Mouse (Mus musculus) frontal cortex, postnatal 10 days (tissue): Measurements from ENCODE around the gene Ksr2.

ENCODE experiments used
- DNase-seq, 2 experiments: peaks; one replicate each; pipeline ENCODE4 v3.0.0; 2022; ENCODE audit warnings: low spot score in 2 of 2, mixed read lengths in 1 of 2

Ksr2 gene

GRCm38 (mm10) chr5:117482013-117482412, 68.2 kb downstream of the Ksr2 start:
- DNase-seq, result no peak

GRCm38 (mm10) chr5:117485411-117485810, 71.6 kb downstream of the Ksr2 start:
- no peak for DNase-seq

GRCm38 (mm10) chr5:117486092-117486491, 72.3 kb downstream of the Ksr2 start:
- no peak for DNase-seq

GRCm38 (mm10) chr5:117488155-117488554, 74.4 kb downstream of the Ksr2 start:
- DNase-seq, result no peak

- DNase-seq, result no peak
These were observed 75.0 kb downstream of the Ksr2 start for GRCm38 (mm10) chr5:117488670-117489325.

GRCm38 (mm10) chr5:117492933-117493863, 79.4 kb downstream of the Ksr2 start:
- DNase-seq, result peak; percentile 50 to 71

GRCm38 (mm10) chr5:117493947-117494346, 80.1 kb downstream of the Ksr2 start:
- peak; percentile 64 to 74 for DNase-seq

- DNase-seq, result no peak
These were observed 83.3 kb downstream of the Ksr2 start for GRCm38 (mm10) chr5:117497084-117497483.

- no peak for DNase-seq
These were observed 88.8 kb downstream of the Ksr2 start for GRCm38 (mm10) chr5:117502611-117503010.

GRCm38 (mm10) chr5:117504431-117504830, 90.6 kb downstream of the Ksr2 start:
- DNase-seq, result no peak

- DNase-seq, result peak in 1 of 2 experiments; percentile 62
These were observed 91.4 kb downstream of the Ksr2 start for GRCm38 (mm10) chr5:117505204-117505603.

GRCm38 (mm10) chr5:117505769-117506168, 92.0 kb downstream of the Ksr2 start:
- no peak for DNase-seq

GRCm38 (mm10) chr5:117506406-117506805, 92.6 kb downstream of the Ksr2 start:
- DNase-seq, result peak in 1 of 2 experiments; percentile 51

GRCm38 (mm10) chr5:117509511-117510375, 95.9 kb downstream of the Ksr2 start:
- no peak for DNase-seq

GRCm38 (mm10) chr5:117510864-117511263, 97.1 kb downstream of the Ksr2 start:
- DNase-seq, result no peak

GRCm38 (mm10) chr5:117515396-117515795, 101.6 kb downstream of the Ksr2 start:
- no peak for DNase-seq

GRCm38 (mm10) chr5:117515861-117516260, 102.1 kb downstream of the Ksr2 start:
- DNase-seq, result no peak

- peak in 1 of 2 experiments; percentile 66 for DNase-seq
These were observed 102.8 kb downstream of the Ksr2 start for GRCm38 (mm10) chr5:117516597-117516996.

- DNase-seq, result no peak
These were observed 106.2 kb downstream of the Ksr2 start for GRCm38 (mm10) chr5:117519858-117520495.

GRCm38 (mm10) chr5:117521156-117521555, 107.4 kb downstream of the Ksr2 start:
- DNase-seq, result no peak

GRCm38 (mm10) chr5:117521701-117522100, 107.9 kb downstream of the Ksr2 start:
- no peak for DNase-seq
